32 mouse cellular contexts compared by ENCODE assay signal in genomic region chr7:45175398-45175797, GRCm38 (mm10). TPM values are rescaled to one million over a fixed set of nuclear protein-coding genes. Genes with fewer than 3 reads are reported as not detected.
DNase-seq lines count a peak whose midpoint lies in the region; ATAC-seq and TF ChIP-seq lines count a peak whose summit lies in the region.
"Had no signal": no experiment of that assay in that cellular context is flagged by ENCODE, and none has a peak within 500 bp of the region (broad histone marks: within the 10 kb centered on the region; RNA-seq: fewer than 3 reads in every experiment).

No protein-coding gene starts in this region.

- no peaks in the 10 kb centered on the region for H3K36me3 ChIP-seq in forebrain, embryonic 10.5 days (replicated peaks)
- H3K36me3 ChIP-seq in forebrain, embryonic 12.5 days (replicated peaks): no peaks in the 10 kb centered on the region
- H3K36me3 ChIP-seq in kidney, postnatal 0 days (ENCODE audit: insufficient read depth, low read length): no peaks in the 10 kb centered on the region
- H3K36me3 ChIP-seq in kidney, embryonic 14.5 days (ENCODE audit: control insufficient read depth, insufficient read depth, low read length): no peaks in the 10 kb centered on the region
- H3K36me3 ChIP-seq in ES-E14 (ENCODE audit: control insufficient read depth, insufficient read depth, low read length, poor library complexity, severe bottlenecking): no peaks in the 10 kb centered on the region
- H3K36me3 ChIP-seq: embryonic facial prominence, embryonic 12.5 days; heart, embryonic 15.5 days; liver, embryonic 15.5 days; lung, embryonic 15.5 days; neural tube, embryonic 13.5 days had no signal

- 4% methylated on average over 13 of the region's 13 CpGs for WGBS in forebrain, embryonic 10.5 days
- under 1% methylated on average over 13 of the region's 13 CpGs for WGBS in forebrain, embryonic 12.5 days
- 3% methylated on average over 13 of the region's 13 CpGs for WGBS in kidney, postnatal 0 days
- 2% methylated on average over 13 of the region's 13 CpGs for WGBS in kidney, embryonic 14.5 days

- ATAC-seq in forebrain, embryonic 12.5 days (ENCODE audit: low FRiP score): no peak
- ATAC-seq in kidney, postnatal 0 days (replicated peaks; ENCODE audit: low FRiP score, low read depth): no peak
- no peak for ATAC-seq in kidney, embryonic 14.5 days (ENCODE audit: low FRiP score, low TSS enrichment)
- ATAC-seq: inflammation-experienced regulatory T-cells, adult 6 months had no signal

- H3K4me3 ChIP-seq in forebrain, embryonic 10.5 days: peak overlapping the region; percentile 40; the same call in 1 of the 2 replicates
- H3K4me3 ChIP-seq in forebrain, embryonic 12.5 days (replicated peaks): no peak overlapping the region; the same call in 1 of the 2 replicates
- H3K4me3 ChIP-seq in kidney, postnatal 0 days (replicated peaks; ENCODE audit: low read depth, low read length): no peak overlapping the region; the same call in 1 of the 2 replicates
- H3K4me3 ChIP-seq in kidney, embryonic 14.5 days (ENCODE audit: low read length): no peak overlapping the region
- H3K4me3 ChIP-seq in ES-E14 (ENCODE audit: insufficient read depth in 1 of 2, low read depth in 1 of 2, low read length in 2 of 2, poor library complexity in 1 of 2, severe bottlenecking in 1 of 2): peak overlapping the region; percentile 17 to 68; a peak in 1 of 4 replicates
- H3K4me3 ChIP-seq: erythroblast, embryonic 14.5 days; liver, embryonic 15.5 days had no signal

- H3K27me3 ChIP-seq in forebrain, embryonic 10.5 days (ENCODE audit: poor library complexity, severe bottlenecking): peaks cover 98% of the 10 kb centered on the region
- peaks cover 95% of the 10 kb centered on the region for H3K27me3 ChIP-seq in forebrain, embryonic 12.5 days
- H3K27me3 ChIP-seq in kidney, postnatal 0 days (ENCODE audit: insufficient read depth, low read length): peaks cover 64% of the 10 kb centered on the region
- H3K27me3 ChIP-seq in kidney, embryonic 14.5 days (ENCODE audit: control insufficient read depth, insufficient read depth, low read length): peaks cover 69% of the 10 kb centered on the region

- TF ChIP-seq CTCF in kidney, postnatal 0 days (IDR thresholded peaks at IDR 0.05; ENCODE audit: low read depth): no peak

- H3K4me2 ChIP-seq in forebrain, embryonic 12.5 days: no peak overlapping the region
- 0 out of 2 replicates have a peak overlapping the region, but pooled peaks have one; percentile 15 for H3K4me2 ChIP-seq in kidney, postnatal 0 days (ENCODE audit: low read length)
- no peak overlapping the region for H3K4me2 ChIP-seq in kidney, embryonic 14.5 days (replicated peaks; ENCODE audit: low read depth, low read length)
- H3K4me2 ChIP-seq: liver, embryonic 15.5 days had no signal

- H3K9me3 ChIP-seq in forebrain, embryonic 10.5 days: peaks cover 16% of the 10 kb centered on the region
- no peaks in the 10 kb centered on the region for H3K9me3 ChIP-seq in forebrain, embryonic 12.5 days
- H3K9me3 ChIP-seq in kidney, postnatal 0 days (replicated peaks; ENCODE audit: low read length): no peaks in the 10 kb centered on the region
- H3K9me3 ChIP-seq in kidney, embryonic 14.5 days (ENCODE audit: control insufficient read depth, low read length): peaks cover 2% of the 10 kb centered on the region
- no peaks in the 10 kb centered on the region for H3K9me3 ChIP-seq in ES-E14 (ENCODE audit: control insufficient read depth, insufficient read depth, low read depth, low read length)
- H3K9me3 ChIP-seq: liver, embryonic 15.5 days; lung, embryonic 15.5 days; neural tube, embryonic 13.5 days had no signal

- no peak for DNase-seq in forebrain, embryonic 10.5 days (ENCODE audit: extremely low spot score, low spot score)
- no peak for DNase-seq in kidney, postnatal 0 days (ENCODE audit: low spot score)
- DNase-seq in 416B (ENCODE audit: low read depth): peak; percentile 14
- DNase-seq in ES-E14 (ENCODE audit: low read depth, low spot score): no peak
- DNase-seq in right cerebral cortex, postnatal 4 days: no peak
- no peak for DNase-seq in adrenal gland, adult 18-20 months (ENCODE audit: low spot score in 2 of 2)
- DNase-seq: adrenal gland, postnatal 25 days; cerebellum, adult 8-10 months; cerebellum, postnatal 36 days; gastrocnemius, adult 2 months; heart, postnatal 4 days; kidney, adult 9 months; kidney, postnatal 4 days; liver; lung, postnatal 36 days; thymus, adult 18-20 months; thymus, postnatal 36 days had no signal

- H3K4me1 ChIP-seq in forebrain, embryonic 10.5 days: peaks cover 29% of the 10 kb centered on the region
- peaks cover 15% of the 10 kb centered on the region for H3K4me1 ChIP-seq in forebrain, embryonic 12.5 days
- H3K4me1 ChIP-seq in kidney, postnatal 0 days (replicated peaks; ENCODE audit: insufficient read depth, low read length): no peaks in the 10 kb centered on the region
- peaks cover 5% of the 10 kb centered on the region; the same call in 1 of the 2 replicates for H3K4me1 ChIP-seq in kidney, embryonic 14.5 days (ENCODE audit: control insufficient read depth, insufficient read depth, low read length)
- H3K4me1 ChIP-seq in ES-E14 (ENCODE audit: control insufficient read depth in 2 of 2, insufficient read depth in 2 of 2, low read length in 2 of 2, poor library complexity in 1 of 2): peaks cover 2 to 25% of the 10 kb centered on the region in 2 experiments; a peak in 3 of 4 replicates

- H3K27ac ChIP-seq in forebrain, embryonic 10.5 days: no peak overlapping the region
- H3K27ac ChIP-seq in forebrain, embryonic 12.5 days: no peak overlapping the region
- H3K27ac ChIP-seq in kidney, postnatal 0 days: no peak overlapping the region
- H3K27ac ChIP-seq in kidney, embryonic 14.5 days (ENCODE audit: low read depth, low read length): no peak overlapping the region
- no peak overlapping the region for H3K27ac ChIP-seq in ES-E14 (ENCODE audit: insufficient read depth, low read depth, low read length, poor library complexity, severe bottlenecking)
- H3K27ac ChIP-seq: embryonic facial prominence, embryonic 12.5 days; gastrocnemius, adult 2 months; heart, embryonic 15.5 days; liver, embryonic 15.5 days; lung, embryonic 15.5 days; neural tube, embryonic 13.5 days had no signal

- in situ Hi-C loops in ES-E14 (cut with MboI; ENCODE audit: low sequenced_read_pairs in 2 of 2, unreplicated experiment in 2 of 2): no loop called here

- no peak overlapping the region for H3K9ac ChIP-seq in forebrain, embryonic 12.5 days
- H3K9ac ChIP-seq in kidney, postnatal 0 days (ENCODE audit: low read depth, low read length): no peak overlapping the region
- H3K9ac ChIP-seq in kidney, embryonic 14.5 days (ENCODE audit: low read depth, low read length): no peak overlapping the region
- H3K9ac ChIP-seq in ES-E14 (ENCODE audit: insufficient read depth, low read depth, low read length, poor library complexity, severe bottlenecking): no peak overlapping the region
- H3K9ac ChIP-seq: heart, embryonic 15.5 days; liver, embryonic 15.5 days; lung, embryonic 15.5 days; neural tube, embryonic 13.5 days had no signal

TF ChIP-seq in ES-E14, 5 proteins besides CTCF, POLR2A, EP300 and RAD21:
- TF ChIP-seq ZC3H11A (IDR thresholded peaks at IDR 0.05; ENCODE audit: borderline replicate concordance, low read depth, low read length): no peak
- no peak for TF ChIP-seq MAFK (IDR thresholded peaks at IDR 0.05; ENCODE audit: insufficient read depth, low read depth, low read length)
- TF ChIP-seq ZNF384 (IDR thresholded peaks at IDR 0.05; ENCODE audit: low read depth, low read length): no peak

RNA-seq across cellular contexts. Expression of gene Gfy, which starts 4.0 kb away (rescaled TPM):
- polyA plus RNA-seq in forebrain, embryonic 10.5 days (2016; fragmentation: Nextera tagmentation; extraction: Ambion mirVana): 0.15 TPM in 1 of 2 replicates, not detected in the other
- polyA plus RNA-seq in forebrain, embryonic 12.5 days (2016; fragmentation: Nextera tagmentation; extraction: Ambion mirVana): 0.52 and 1.4 TPM in 2 replicates
- not detected in 2 replicates for polyA plus RNA-seq in kidney, postnatal 0 days (2015; fragmentation: Nextera tagmentation; extraction: Ambion mirVana)
- not detected in 2 replicates for polyA plus RNA-seq in kidney, embryonic 14.5 days (2014; fragmentation: Nextera tagmentation; extraction: Ambion mirVana)
- 0.11 TPM in 1 of 2 replicates, not detected in the other for total RNA-seq in ES-E14 (2012; rRNA removed)
- not detected for total RNA-seq in adrenal gland, adult 18-20 months (2021)
- total RNA-seq: adrenal gland, postnatal 25 days; gastrocnemius, adult 2 months; heart, adult 8-10 months; heart, postnatal 4 days had no signal
- polyA plus RNA-seq: erythroblast, embryonic 14.5 days; forebrain, embryonic 14.5 days; heart, embryonic 15.5 days; inflammation-experienced regulatory T-cells, adult 6 months; liver, embryonic 15.5 days; lung, embryonic 15.5 days; neural tube, embryonic 13.5 days; stomach, embryonic 14.5 days had no signal

RNA-seq across cellular contexts. Expression of gene Pth2, which starts 5.4 kb away (rescaled TPM):
- 0.33 TPM in 1 of 2 replicates, not detected in the other for polyA plus RNA-seq in forebrain, embryonic 10.5 days (2016; fragmentation: Nextera tagmentation; extraction: Ambion mirVana)
- polyA plus RNA-seq in forebrain, embryonic 12.5 days (2016; fragmentation: Nextera tagmentation; extraction: Ambion mirVana): 0.45 and 1.5 TPM in 2 replicates
- not detected in 2 replicates for polyA plus RNA-seq in kidney, postnatal 0 days (2015; fragmentation: Nextera tagmentation; extraction: Ambion mirVana)
- not detected in 2 replicates for polyA plus RNA-seq in kidney, embryonic 14.5 days (2014; fragmentation: Nextera tagmentation; extraction: Ambion mirVana)
- 0.54 TPM in 1 of 2 replicates, not detected in the other for total RNA-seq in ES-E14 (2012; rRNA removed)
- total RNA-seq in adrenal gland, adult 18-20 months (2021): not detected
- total RNA-seq: adrenal gland, postnatal 25 days; gastrocnemius, adult 2 months; gastrocnemius, postnatal 4 days; heart, adult 8-10 months; heart, postnatal 4 days; left cerebral cortex, adult 18-20 months; left cerebral cortex, postnatal 36 days had no signal
- polyA plus RNA-seq: embryonic facial prominence, embryonic 12.5 days; erythroblast, embryonic 14.5 days; forebrain, embryonic 14.5 days; heart, embryonic 15.5 days; inflammation-experienced regulatory T-cells, adult 6 months; liver, embryonic 15.5 days; lung, embryonic 15.5 days; neural tube, embryonic 13.5 days; stomach, embryonic 14.5 days had no signal

RNA-seq across cellular contexts. Expression of gene Slc17a7, which starts 11.6 kb away (rescaled TPM):
- polyA plus RNA-seq in forebrain, embryonic 10.5 days (2016; fragmentation: Nextera tagmentation; extraction: Ambion mirVana): 0.95 and 1.2 TPM in 2 replicates
- polyA plus RNA-seq in forebrain, embryonic 12.5 days (2016; fragmentation: Nextera tagmentation; extraction: Ambion mirVana): 6.3 and 7.9 TPM in 2 replicates
- polyA plus RNA-seq in kidney, postnatal 0 days (2015; fragmentation: Nextera tagmentation; extraction: Ambion mirVana): 0.17 TPM in 2 replicates
- polyA plus RNA-seq in kidney, embryonic 14.5 days (2014; fragmentation: Nextera tagmentation; extraction: Ambion mirVana): 0.10 and 0.28 TPM in 2 replicates
- total RNA-seq in ES-E14 (2012; rRNA removed): 3.4 and 4.4 TPM in 2 replicates
- under 1 TPM; 0.19 to 0.23 TPM for total RNA-seq in adrenal gland, adult 18-20 months (2021)
- polyA plus RNA-seq: liver, embryonic 15.5 days; stomach, embryonic 14.5 days had no signal

RNA-seq across cellular contexts. Expression of gene Aldh16a1, which starts 21.0 kb away (rescaled TPM):
- 53.0 and 55.1 TPM in 2 replicates for polyA plus RNA-seq in forebrain, embryonic 10.5 days (2016; fragmentation: Nextera tagmentation; extraction: Ambion mirVana)
- polyA plus RNA-seq in forebrain, embryonic 12.5 days (2016; fragmentation: Nextera tagmentation; extraction: Ambion mirVana): 41.9 and 42.9 TPM in 2 replicates
- polyA plus RNA-seq in kidney, postnatal 0 days (2015; fragmentation: Nextera tagmentation; extraction: Ambion mirVana): 55.4 and 62.7 TPM in 2 replicates
- polyA plus RNA-seq in kidney, embryonic 14.5 days (2014; fragmentation: Nextera tagmentation; extraction: Ambion mirVana): 46.6 and 58.0 TPM in 2 replicates
- 108 and 115 TPM in 2 replicates for total RNA-seq in ES-E14 (2012; rRNA removed)
- total RNA-seq in adrenal gland, adult 18-20 months (2021): 10 to 100 TPM; 58.4 to 68.5 TPM

RNA-seq across cellular contexts. Expression of gene Pih1d1, which starts 21.3 kb away (rescaled TPM):
- polyA plus RNA-seq in forebrain, embryonic 10.5 days (2016; fragmentation: Nextera tagmentation; extraction: Ambion mirVana): 98.5 and 99.6 TPM in 2 replicates
- polyA plus RNA-seq in forebrain, embryonic 12.5 days (2016; fragmentation: Nextera tagmentation; extraction: Ambion mirVana): 95.0 and 97.5 TPM in 2 replicates
- 81.3 and 88.6 TPM in 2 replicates for polyA plus RNA-seq in kidney, postnatal 0 days (2015; fragmentation: Nextera tagmentation; extraction: Ambion mirVana)
- 101 and 110 TPM in 2 replicates for polyA plus RNA-seq in kidney, embryonic 14.5 days (2014; fragmentation: Nextera tagmentation; extraction: Ambion mirVana)
- 69.9 and 70.2 TPM in 2 replicates for total RNA-seq in ES-E14 (2012; rRNA removed)
- 10 to 100 TPM; 57.3 to 58.6 TPM for total RNA-seq in adrenal gland, adult 18-20 months (2021)

Comparison
In these comparisons a context has a peak if more than half of its experiments do, and no peak if none do; other contexts are left out.
1. H3K4me3 ChIP-seq: peak in forebrain, embryonic 10.5 days (single experiment) and ES-E14 (2 of 2); none in forebrain, embryonic 12.5 days (single experiment), kidney, postnatal 0 days (single experiment) and kidney, embryonic 14.5 days (single experiment).